Mouse (Mus musculus): Measurements from ENCODE around the gene Scn9a. TPM values are rescaled to one million over a fixed set of nuclear protein-coding genes. Genes with fewer than 3 reads are reported as not detected.

Scn9a gene
- total and polyA plus RNA-seq, 2 experiments from 2014 or later, result 5.8 to 10.1 TPM

GRCm38 (mm10) chr2:66464874-66465458 lies 169.8 kb downstream of the Scn9a start:
- no peak for DNase-seq (ENCODE audit: low spot score)
- H3K4me2 ChIP-seq (ENCODE audit: low read depth, low read length), result no peak overlapping the region
- ATAC-seq, result no peak
- H3K9ac ChIP-seq (replicated peaks; ENCODE audit: low read length), result no peak overlapping the region
- H3K36me3 ChIP-seq (ENCODE audit: insufficient read depth, low read length), result no peaks in the 10 kb centered on the region
- no peak overlapping the region for H3K4me3 ChIP-seq (ENCODE audit: low read length)
- no peaks in the 10 kb centered on the region for H3K27me3 ChIP-seq (ENCODE audit: insufficient read depth, low read length)
- H3K27ac ChIP-seq, result no peak overlapping the region
- no peaks in the 10 kb centered on the region for H3K9me3 ChIP-seq (ENCODE audit: low read length)
- 90% methylated on average over 2 of the region's 2 CpGs for WGBS
- no peak for TF ChIP-seq CTCF (IDR thresholded peaks at IDR 0.05; ENCODE audit: low read depth)
- no peaks in the 10 kb centered on the region for H3K4me1 ChIP-seq (ENCODE audit: insufficient read depth, low read length)

- H3K27ac ChIP-seq, result no peak overlapping the region
- DNase-seq (ENCODE audit: low spot score) (no peak), ATAC-seq (no peak)
- TF ChIP-seq CTCF (IDR thresholded peaks at IDR 0.05; ENCODE audit: low read depth), result no peak
- no peaks in the 10 kb centered on the region for H3K4me1 ChIP-seq (ENCODE audit: insufficient read depth, low read length)
- no peaks in the 10 kb centered on the region for H3K27me3 ChIP-seq (ENCODE audit: insufficient read depth, low read length)
- no peaks in the 10 kb centered on the region for H3K36me3 ChIP-seq (ENCODE audit: insufficient read depth, low read length)
- no peak overlapping the region for H3K9ac ChIP-seq (replicated peaks; ENCODE audit: low read length)
- H3K4me3 ChIP-seq (ENCODE audit: low read length), result no peak overlapping the region
- no peaks in the 10 kb centered on the region for H3K9me3 ChIP-seq (ENCODE audit: low read length)
- WGBS, result 93% methylated on average over 6 of the region's 6 CpGs
- H3K4me2 ChIP-seq (ENCODE audit: low read depth, low read length), result no peak overlapping the region
Measured at GRCm38 (mm10) chr2:66463916-66464315, 170.8 kb downstream of the Scn9a start.

GRCm38 (mm10) chr2:66462458-66462857 lies 172.3 kb downstream of the Scn9a start:
- H3K9ac ChIP-seq (replicated peaks; ENCODE audit: low read length), result no peak overlapping the region
- H3K9me3 ChIP-seq (ENCODE audit: low read length), result no peaks in the 10 kb centered on the region
- H3K36me3 ChIP-seq (ENCODE audit: insufficient read depth, low read length), result no peaks in the 10 kb centered on the region
- H3K27me3 ChIP-seq (ENCODE audit: insufficient read depth, low read length), result no peaks in the 10 kb centered on the region
- TF ChIP-seq CTCF (IDR thresholded peaks at IDR 0.05; ENCODE audit: low read depth), result peak; percentile 44
- no peak overlapping the region for H3K4me3 ChIP-seq (ENCODE audit: low read length)
- H3K4me1 ChIP-seq (ENCODE audit: insufficient read depth, low read length), result no peaks in the 10 kb centered on the region
- no peak for ATAC-seq
- no peak overlapping the region for H3K4me2 ChIP-seq (ENCODE audit: low read depth, low read length)
- DNase-seq (ENCODE audit: low spot score), result peak; percentile 47
- WGBS, result 98% methylated on average over 1 of the region's 1 CpGs
- no peak overlapping the region for H3K27ac ChIP-seq

GRCm38 (mm10) chr2:66440711-66441110 lies 194.1 kb downstream of the Scn9a start, which contains the start of gene Scn1a:
TSS of gene Scn1a (minus strand) at chr2:66440840.
- Histone ChIP-seq H3K27ac (peak within 1 kb of the TSS; percentile 46), H3K36me3 (ENCODE audit: insufficient read depth, low read length) (no peaks in the 10 kb centered on the region), H3K4me3 (ENCODE audit: low read length) (peak within 1 kb of the TSS; percentile 36), H3K9me3 (ENCODE audit: low read length) (no peaks in the 10 kb centered on the region), H3K4me1 (ENCODE audit: insufficient read depth, low read length) (no peaks in the 10 kb centered on the region), H3K27me3 (ENCODE audit: insufficient read depth, low read length) (no peaks in the 10 kb centered on the region), H3K9ac (replicated peaks; ENCODE audit: low read length) (peak within 1 kb of the TSS; percentile 45), H3K4me2 (ENCODE audit: low read depth, low read length) (peak within 1 kb of the TSS; percentile 54)
- 14% methylated on average over 7 of the region's 7 CpGs for WGBS
- peak; percentile 66; the same call in 1 of the 2 replicates for ATAC-seq
- no peak for TF ChIP-seq CTCF (IDR thresholded peaks at IDR 0.05; ENCODE audit: low read depth)
- peak; percentile 32 for DNase-seq (ENCODE audit: low spot score)

GRCm38 (mm10) chr2:66439764-66440471 lies 194.8 kb downstream of the Scn9a start:
- WGBS, result 4% methylated on average over 21 of the region's 21 CpGs
- Histone ChIP-seq H3K4me3 (ENCODE audit: low read length) (peak overlapping the region; percentile 36), H3K4me2 (ENCODE audit: low read depth, low read length) (peak overlapping the region; percentile 54), H3K4me1 (ENCODE audit: insufficient read depth, low read length) (no peaks in the 10 kb centered on the region), H3K36me3 (ENCODE audit: insufficient read depth, low read length) (no peaks in the 10 kb centered on the region), H3K9me3 (ENCODE audit: low read length) (no peaks in the 10 kb centered on the region), H3K27me3 (ENCODE audit: insufficient read depth, low read length) (no peaks in the 10 kb centered on the region), H3K27ac (peak overlapping the region; percentile 46), H3K9ac (replicated peaks; ENCODE audit: low read length) (peak overlapping the region; percentile 45)
- peak; percentile 63 for DNase-seq (ENCODE audit: low spot score)
- ATAC-seq, result peak; percentile 78
- TF ChIP-seq CTCF (IDR thresholded peaks at IDR 0.05; ENCODE audit: low read depth), result no peak

GRCm38 (mm10) chr2:66436286-66436685 lies 198.5 kb downstream of the Scn9a start:
- Histone ChIP-seq H3K27ac (no peak overlapping the region), H3K9me3 (ENCODE audit: low read length) (no peaks in the 10 kb centered on the region), H3K36me3 (ENCODE audit: insufficient read depth, low read length) (no peaks in the 10 kb centered on the region), H3K4me3 (ENCODE audit: low read length) (no peak overlapping the region), H3K4me1 (ENCODE audit: insufficient read depth, low read length) (no peaks in the 10 kb centered on the region), H3K9ac (replicated peaks; ENCODE audit: low read length) (no peak overlapping the region), H3K4me2 (ENCODE audit: low read depth, low read length) (no peak overlapping the region), H3K27me3 (ENCODE audit: insufficient read depth, low read length) (no peaks in the 10 kb centered on the region)
- ATAC-seq (no peak), DNase-seq (ENCODE audit: low spot score) (no peak)
- TF ChIP-seq CTCF (IDR thresholded peaks at IDR 0.05; ENCODE audit: low read depth), result no peak
- whole genome bisulfite sequencing, result 60% methylated on average over 3 of the region's 3 CpGs

Other genes with a start within 250 kb of the Scn9a start
- 16.5 and 25.5 TPM in 2 replicates for gene Scn1a, start 194.1 kb downstream of the Scn9a start, total RNA-seq (2014; rRNA removed)
- gene Scn1a, start 194.1 kb downstream of the Scn9a start, polyA plus RNA-seq (2015; fragmentation: Nextera tagmentation; extraction: Ambion mirVana), result 29.6 and 31.7 TPM in 2 replicates
- gene Scn7a, start 150.0 kb upstream of the Scn9a start, total RNA-seq (2014; rRNA removed), result 0.29 and 0.47 TPM in 2 replicates
- gene Scn7a, start 150.0 kb upstream of the Scn9a start, polyA plus RNA-seq (2015; fragmentation: Nextera tagmentation; extraction: Ambion mirVana), result 0.31 and 0.33 TPM in 2 replicates

Measured in hindbrain, postnatal 0 days (tissue).